Mouse (Mus musculus) liver, embryonic 16.5 days (tissue): Measurements from ENCODE around the gene Sox21. TPM values are rescaled to one million over a fixed set of nuclear protein-coding genes. Genes with fewer than 3 reads are reported as not detected.
A peak's percentile ranks its signal among the peaks of the same experiment; 100 is the strongest.

Source experiments
- ATAC-seq: fragments of 200-750 bp; cut with Nextera tagmentation; 2 replicates; pipeline ENCODE4 v1.8.0; 2017; ENCODE audit warnings: low read depth, mild to moderate bottlenecking, moderate number of reproducible peaks, moderate library complexity
- H3K27ac ChIP-seq: fragments of 300-500 bp; sonication (generic); 2 replicates; pipeline ENCODE4 v1.5.1; 2014; ENCODE audit warnings: mild to moderate bottlenecking, low read length
- H3K27me3 ChIP-seq: fragments of 300-500 bp; sonication (generic); 2 replicates; pipeline ENCODE4 v1.6.1; 2014; ENCODE audit warnings: low read depth, low read length, mixed read lengths; ENCODE audit not compliant: control insufficient read depth, insufficient read depth
- H3K36me3 ChIP-seq: fragments of 300-500 bp; sonication (generic); 2 replicates; pipeline ENCODE4 v1.6.1; 2014; ENCODE audit warnings: mild to moderate bottlenecking; ENCODE audit not compliant: control insufficient read depth, insufficient read depth
- H3K4me1 ChIP-seq: fragments of 300-500 bp; sonication (generic); 2 replicates; pipeline ENCODE4 v1.6.1; 2014; ENCODE audit warnings: low read depth, low read length, mixed read lengths; ENCODE audit not compliant: control insufficient read depth
- H3K4me2 ChIP-seq: fragments of 300-500 bp; sonication (generic); 2 replicates; pipeline ENCODE4 v1.6.1; 2014; ENCODE audit warnings: low read depth, low read length, mixed read lengths
- H3K4me3 ChIP-seq: fragments of 300-500 bp; sonication (generic); 2 replicates; pipeline ENCODE4 v1.5.1; 2014; ENCODE audit warnings: low read depth, mild to moderate bottlenecking, low read length
- H3K9ac ChIP-seq: fragments of 300-500 bp; sonication (generic); 2 replicates; pipeline ENCODE4 v1.6.1; 2014; ENCODE audit warnings: low read depth, low read length
- H3K9me3 ChIP-seq: fragments of 300-500 bp; sonication (generic); replicated peaks from 2 replicates; pipeline ENCODE4 v1.6.1; 2016; ENCODE audit warnings: low read length; ENCODE audit not compliant: control insufficient read depth
- WGBS: fragments of 180-500 bp; shearing (Covaris S2); extraction: QIAGEN DNeasy Blood & Tissue Kit; methylation state at CpG from one replicate; pipeline ENCODE4 v1.1.7; 2014; ENCODE audit not compliant: insufficient replicate concordance; 5-methylcytosine and 5-hydroxymethylcytosine counted together
- polyA plus RNA-seq: library from polyadenylated mRNA; unstranded; fragments of >200 nt; fragmentation: Nextera tagmentation; extraction: Ambion mirVana; gene quantifications from 2 replicates; pipeline ENCODE4 v1.2.1, GENCODE M21; 2015

The Sox21 gene
- polyA plus RNA-seq: not detected in 2 replicates

- Histone ChIP-seq H3K4me3 (peak within 1 kb of the TSS; percentile 52), H3K4me1 (no peaks in the 10 kb centered on the region; the same call in none of the 2 replicates), H3K4me2 (peak within 1 kb of the TSS; percentile 65), H3K27me3 (peaks cover 83% of the 10 kb centered on the region), H3K9me3 (no peaks in the 10 kb centered on the region), H3K9ac (no peak within 1 kb of the TSS), H3K36me3 (no peaks in the 10 kb centered on the region), H3K27ac (no peak within 1 kb of the TSS)
- ATAC-seq: peak; percentile 62
- under 1% methylated on average over 30 of the region's 34 CpGs for WGBS
These were observed at the start of gene Sox21 for GRCm38 (mm10) chr14:118236886-118237289. Gene Sox21 (minus strand): TSS chr14:118237030.

DNA sequence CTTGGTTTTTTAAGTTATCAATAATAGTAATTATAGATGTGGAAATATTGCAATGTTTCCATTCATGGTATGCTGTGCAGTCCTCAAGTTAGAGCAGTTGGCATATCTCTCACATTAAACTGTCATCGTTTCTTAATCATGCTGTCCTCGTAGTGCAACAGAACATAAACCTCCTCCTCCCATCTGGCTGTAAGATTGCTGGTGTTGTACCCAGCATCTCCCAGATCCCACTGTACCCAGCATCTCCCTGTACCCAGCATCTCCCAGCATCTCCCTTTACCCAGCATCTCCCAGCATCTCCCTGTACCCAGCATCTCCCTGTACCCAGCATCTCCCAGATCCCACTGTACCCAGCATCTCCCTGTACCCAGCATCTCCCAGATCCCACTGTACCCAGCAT lies 49.3 kb upstream of the Sox21 start:
- H3K4me2 ChIP-seq: no peak overlapping the region
- no peaks in the 10 kb centered on the region for H3K36me3 ChIP-seq
- no peak for ATAC-seq
- H3K4me3 ChIP-seq: no peak overlapping the region
- H3K9ac ChIP-seq: no peak overlapping the region
- H3K27ac ChIP-seq: no peak overlapping the region
- no peaks in the 10 kb centered on the region for H3K9me3 ChIP-seq
- H3K4me1 ChIP-seq: no peaks in the 10 kb centered on the region
- WGBS: 61% methylated on average over 2 of the region's 2 CpGs
- no peaks in the 10 kb centered on the region for H3K27me3 ChIP-seq

- no peak overlapping the region for H3K27ac ChIP-seq
- H3K4me2 ChIP-seq: no peak overlapping the region
- WGBS: 65% methylated on average over 14 of the region's 14 CpGs
- no peaks in the 10 kb centered on the region for H3K36me3 ChIP-seq
- ATAC-seq: no peak
- no peaks in the 10 kb centered on the region for H3K4me1 ChIP-seq
- no peaks in the 10 kb centered on the region for H3K27me3 ChIP-seq
- no peak overlapping the region for H3K9ac ChIP-seq
- H3K4me3 ChIP-seq: no peak overlapping the region
- H3K9me3 ChIP-seq: no peaks in the 10 kb centered on the region
These were observed 46.1 kb upstream of the Sox21 start for GRCm38 (mm10) chr14:118282917-118283316.

DNA sequence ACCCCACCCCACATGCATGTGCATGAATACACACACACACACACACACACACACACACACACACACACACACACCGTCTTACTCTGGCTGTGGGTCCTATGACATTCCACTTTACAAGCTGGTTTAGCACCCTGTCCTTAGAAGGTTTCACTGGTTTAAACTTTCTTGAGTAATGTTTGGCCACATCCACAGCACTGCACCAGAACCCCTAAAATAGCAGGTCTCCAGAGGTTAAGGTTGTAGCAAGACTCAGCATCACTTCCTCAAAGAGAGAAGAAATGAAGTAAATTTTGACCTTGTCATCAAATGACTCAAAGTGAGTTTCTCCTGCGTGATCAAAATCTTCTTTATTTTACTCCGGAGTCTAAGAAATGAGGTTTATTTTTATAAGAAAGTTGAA lies 45.4 kb upstream of the Sox21 start:
- no peak overlapping the region for H3K4me3 ChIP-seq
- H3K27ac ChIP-seq: no peak overlapping the region
- 73% methylated on average over 3 of the region's 3 CpGs for WGBS
- no peaks in the 10 kb centered on the region for H3K36me3 ChIP-seq
- no peaks in the 10 kb centered on the region for H3K9me3 ChIP-seq
- no peaks in the 10 kb centered on the region for H3K4me1 ChIP-seq
- no peak for ATAC-seq
- no peak overlapping the region for H3K4me2 ChIP-seq
- H3K27me3 ChIP-seq: no peaks in the 10 kb centered on the region
- no peak overlapping the region for H3K9ac ChIP-seq

DNA sequence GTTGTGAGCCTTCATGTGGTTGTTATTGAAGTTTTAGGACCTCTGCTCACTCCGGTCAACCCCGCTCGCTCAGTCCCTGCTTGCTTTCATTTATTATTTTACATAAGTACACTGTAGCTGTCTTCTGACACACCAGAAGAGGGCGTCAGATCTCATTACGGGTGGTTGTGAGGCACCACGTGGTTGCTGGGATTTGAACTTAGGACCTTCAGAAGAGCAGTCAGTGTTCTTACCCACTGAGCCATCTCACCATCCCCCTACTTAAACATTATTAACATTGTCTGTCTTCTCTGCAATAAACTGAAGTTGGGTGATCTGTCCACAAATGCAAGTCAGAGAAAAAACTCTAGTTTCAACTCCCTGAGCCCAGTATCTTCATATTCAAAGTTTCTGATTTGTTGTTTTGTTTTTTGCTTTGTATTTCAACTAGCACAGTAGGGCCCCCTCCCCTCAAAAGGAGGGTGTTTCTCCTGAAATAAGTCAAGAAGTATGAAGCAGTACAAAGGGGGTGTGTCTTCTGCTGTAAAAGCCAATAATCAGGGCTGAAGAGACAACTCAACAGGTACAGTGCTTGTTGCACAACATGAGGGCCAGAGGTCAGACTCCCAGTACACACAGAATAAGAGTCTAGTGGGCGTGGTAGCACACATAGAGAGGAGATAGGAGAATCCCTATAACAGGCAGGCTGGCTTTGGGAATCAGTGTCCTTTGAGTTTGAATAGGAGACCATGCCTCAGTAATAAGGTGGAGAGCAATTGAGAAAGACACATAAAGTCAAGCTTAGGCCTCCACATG lies 41.1 kb upstream of the Sox21 start:
- Histone ChIP-seq H3K9me3 (no peaks in the 10 kb centered on the region), H3K27me3 (no peaks in the 10 kb centered on the region), H3K4me1 (no peaks in the 10 kb centered on the region), H3K36me3 (no peaks in the 10 kb centered on the region), H3K4me3 (no peak overlapping the region), H3K9ac (no peak overlapping the region), H3K4me2 (no peak overlapping the region), H3K27ac (no peak overlapping the region)
- 63% methylated on average over 7 of the region's 7 CpGs for WGBS
- ATAC-seq: peak; percentile 88

DNA sequence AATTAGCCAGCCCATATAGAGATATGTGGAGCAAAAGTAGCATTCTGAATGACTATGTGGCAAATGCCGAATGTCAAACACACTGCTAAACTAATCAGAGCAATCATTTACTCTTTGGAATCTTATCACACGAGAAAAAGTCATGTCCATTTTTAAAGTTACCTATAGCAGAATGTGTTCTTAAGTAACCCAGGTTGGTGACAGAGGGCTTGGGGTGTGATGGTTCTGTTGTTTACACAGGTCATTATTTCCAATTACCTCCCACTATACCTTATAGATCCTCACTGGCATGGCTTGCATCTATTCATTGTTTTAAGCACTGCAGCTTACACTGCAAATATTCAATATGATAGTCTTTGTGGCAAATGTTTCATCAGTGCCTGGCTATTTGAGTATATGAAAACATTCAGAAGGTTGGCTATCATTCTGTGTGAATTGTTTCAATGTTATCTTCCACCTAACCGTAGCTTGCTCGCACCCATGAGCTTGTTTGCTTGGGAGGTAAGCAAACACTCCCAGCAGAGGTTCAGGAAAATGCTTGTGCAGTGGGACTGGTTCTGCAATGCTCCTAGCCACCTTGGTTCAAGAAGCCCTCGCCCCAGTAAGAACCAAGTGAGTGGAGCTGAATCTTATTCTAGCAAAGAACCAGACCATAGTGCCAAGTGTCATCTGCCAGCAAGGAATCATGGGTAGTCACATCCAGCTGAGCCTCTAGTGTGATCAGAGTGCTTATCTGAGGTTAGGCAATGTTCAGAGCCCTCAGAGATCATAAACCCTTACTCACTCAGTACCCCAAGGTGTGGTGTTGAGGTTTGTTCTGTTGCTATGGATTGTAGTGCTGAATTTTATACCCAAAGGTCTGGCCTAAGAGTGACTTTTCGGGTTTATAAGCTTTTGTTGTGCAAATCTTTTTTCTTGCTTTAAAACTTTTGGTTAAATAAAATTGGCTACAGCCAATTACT lies 36.0 kb upstream of the Sox21 start:
- Histone ChIP-seq H3K9ac (no peak overlapping the region), H3K4me1 (no peaks in the 10 kb centered on the region), H3K27ac (no peak overlapping the region), H3K4me3 (no peak overlapping the region), H3K27me3 (no peaks in the 10 kb centered on the region), H3K4me2 (no peak overlapping the region), H3K9me3 (no peaks in the 10 kb centered on the region), H3K36me3 (no peaks in the 10 kb centered on the region)
- ATAC-seq: no peak
- 50% methylated on average over 6 of the region's 6 CpGs for WGBS

DNA sequence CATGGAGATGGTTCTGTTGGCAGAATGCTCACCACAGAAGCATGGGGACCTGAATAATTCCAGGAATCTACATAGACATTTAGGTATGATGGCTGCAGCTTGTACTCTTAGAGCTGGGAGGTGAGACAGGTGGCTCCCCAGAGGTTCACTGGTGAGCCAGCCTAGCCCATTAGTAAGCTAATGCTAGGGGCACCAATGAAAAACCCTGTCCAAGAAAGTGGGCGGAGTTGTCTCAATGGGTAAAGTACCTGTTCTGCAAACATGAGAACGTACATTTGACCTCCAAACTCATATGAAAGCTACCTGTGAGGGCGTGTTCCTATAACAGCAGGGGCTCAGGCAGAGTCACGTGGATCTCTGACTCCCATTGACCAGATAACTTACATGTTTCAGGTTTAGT lies 32.0 kb upstream of the Sox21 start:
- H3K9me3 ChIP-seq: no peaks in the 10 kb centered on the region
- no peaks in the 10 kb centered on the region for H3K36me3 ChIP-seq
- H3K27ac ChIP-seq: no peak overlapping the region
- H3K4me3 ChIP-seq: no peak overlapping the region
- H3K4me2 ChIP-seq: no peak overlapping the region
- H3K27me3 ChIP-seq: no peaks in the 10 kb centered on the region
- H3K4me1 ChIP-seq: no peaks in the 10 kb centered on the region
- 53% methylated on average over 4 of the region's 4 CpGs for WGBS
- ATAC-seq: no peak
- no peak overlapping the region for H3K9ac ChIP-seq

DNA sequence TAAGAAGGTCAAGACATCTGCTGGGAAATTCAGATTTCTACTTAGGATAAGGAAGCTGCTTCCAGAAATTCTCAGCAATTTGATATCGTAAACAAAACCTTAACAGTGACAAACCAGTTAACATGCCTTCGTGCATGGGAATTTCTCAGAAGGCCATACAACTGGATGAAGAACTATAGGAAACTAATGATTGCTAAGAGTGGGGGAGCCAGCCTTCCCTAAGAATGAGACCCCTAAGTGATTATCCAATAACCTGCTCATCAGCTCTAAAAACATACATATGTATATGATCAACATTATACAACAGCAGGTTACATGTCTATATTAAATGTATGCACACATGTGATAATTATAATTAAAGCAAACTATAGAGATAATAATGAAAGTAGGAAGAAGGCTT lies 29.8 kb upstream of the Sox21 start, which contains the start of gene Gm9376:
Gm9376 (plus strand) TSS at position 301 of the 400 bp plus-strand sequence.
- H3K36me3 ChIP-seq: no peaks in the 10 kb centered on the region
- 71% methylated on average over 2 of the region's 2 CpGs for WGBS
- no peak for ATAC-seq
- H3K27ac ChIP-seq: no peak within 1 kb of the TSS
- H3K27me3 ChIP-seq: no peaks in the 10 kb centered on the region
- H3K9ac ChIP-seq: no peak within 1 kb of the TSS
- no peaks in the 10 kb centered on the region for H3K9me3 ChIP-seq
- no peak within 1 kb of the TSS for H3K4me2 ChIP-seq
- H3K4me1 ChIP-seq: no peaks in the 10 kb centered on the region
- H3K4me3 ChIP-seq: no peak within 1 kb of the TSS

DNA sequence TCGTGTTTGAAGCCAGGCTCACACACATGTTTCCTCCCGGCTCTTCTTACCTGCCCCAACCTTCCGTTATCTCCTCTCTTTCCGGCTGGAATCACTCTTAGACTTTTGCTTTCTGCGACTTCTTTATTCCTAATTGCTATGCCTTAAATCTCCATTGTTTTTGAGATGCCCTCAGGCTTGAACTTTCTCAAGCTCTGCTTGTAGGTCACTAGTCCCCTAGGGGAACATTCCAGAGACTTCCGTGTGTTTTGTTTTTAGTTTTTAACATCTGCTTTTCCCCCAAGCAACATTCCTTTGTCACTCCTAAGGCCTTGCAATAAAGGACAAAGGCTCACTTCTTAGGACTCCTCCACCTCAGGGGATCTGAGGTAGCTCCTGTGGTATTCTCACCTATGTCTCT lies 16.6 kb upstream of the Sox21 start:
- WGBS: 76% methylated on average over 6 of the region's 6 CpGs
- no peaks in the 10 kb centered on the region for H3K4me1 ChIP-seq
- H3K27ac ChIP-seq: no peak overlapping the region
- H3K9ac ChIP-seq: no peak overlapping the region
- ATAC-seq: no peak
- H3K4me2 ChIP-seq: no peak overlapping the region
- H3K4me3 ChIP-seq: no peak overlapping the region
- no peaks in the 10 kb centered on the region for H3K9me3 ChIP-seq
- no peaks in the 10 kb centered on the region for H3K27me3 ChIP-seq
- H3K36me3 ChIP-seq: no peaks in the 10 kb centered on the region
